Mouse (Mus musculus): ENCODE measurements around the gene Wbp1. TPM values are rescaled to one million over a fixed set of nuclear protein-coding genes. Genes with fewer than 3 reads are reported as not detected.

Wbp1 gene
- polyA plus RNA-seq, 1 experiment from 2014 or later = 87.9 TPM

- Histone ChIP-seq H3K9me3 (replicated peaks; ENCODE audit: control insufficient read depth, low read length) (no peaks in the 10 kb centered on the region), H3K9ac (ENCODE audit: low read length) (peak overlapping the region; percentile 35; the same call in 1 of the 2 replicates), H3K27me3 (ENCODE audit: control insufficient read depth, insufficient read depth, low read length) (no peaks in the 10 kb centered on the region), H3K4me3 (replicated peaks; ENCODE audit: low read length) (0 out of 2 replicates have a peak overlapping the region, but pooled peaks have one; percentile 3), H3K4me1 (ENCODE audit: control insufficient read depth, insufficient read depth, low read length) (peaks cover 35% of the 10 kb centered on the region), H3K4me2 (ENCODE audit: low read depth, low read length) (no peak overlapping the region), H3K27ac (ENCODE audit: low read length) (no peak overlapping the region), H3K36me3 (ENCODE audit: control insufficient read depth, insufficient read depth, low read length) (peaks cover 9% of the 10 kb centered on the region)
- ATAC-seq (ENCODE audit: insufficient read depth, low FRiP score) = no peak
- WGBS = 81% methylated on average over 5 of the region's 5 CpGs
Observed at GRCm38 (mm10) chr6:83122961-83123360, 1.6 kb upstream of the Wbp1 start.

GRCm38 (mm10) chr6:83121863-83122710 is 728 bp upstream of the Wbp1 start:
- peaks cover 35% of the 10 kb centered on the region for H3K4me1 ChIP-seq (ENCODE audit: control insufficient read depth, insufficient read depth, low read length)
- no peaks in the 10 kb centered on the region for H3K27me3 ChIP-seq (ENCODE audit: control insufficient read depth, insufficient read depth, low read length)
- H3K27ac ChIP-seq (ENCODE audit: low read length) = peak overlapping the region; percentile 98
- 1% methylated on average over 51 of the region's 52 CpGs for WGBS
- peak; percentile 45; the same call in 1 of the 2 replicates for ATAC-seq (ENCODE audit: insufficient read depth, low FRiP score)
- H3K4me2 ChIP-seq (ENCODE audit: low read depth, low read length) = peak overlapping the region; percentile 96
- H3K36me3 ChIP-seq (ENCODE audit: control insufficient read depth, insufficient read depth, low read length) = peaks cover 12% of the 10 kb centered on the region
- no peaks in the 10 kb centered on the region for H3K9me3 ChIP-seq (replicated peaks; ENCODE audit: control insufficient read depth, low read length)
- H3K9ac ChIP-seq (ENCODE audit: low read length) = peak overlapping the region; percentile 88
- H3K4me3 ChIP-seq (replicated peaks; ENCODE audit: low read length) = peak overlapping the region; percentile 77

GRCm38 (mm10) chr6:83119734-83120051 is 1.7 kb downstream of the Wbp1 start:
- H3K27me3 ChIP-seq (ENCODE audit: control insufficient read depth, insufficient read depth, low read length) = no peaks in the 10 kb centered on the region
- peak overlapping the region; percentile 91 for H3K4me2 ChIP-seq (ENCODE audit: low read depth, low read length)
- ATAC-seq (ENCODE audit: insufficient read depth, low FRiP score) = no peak
- WGBS = 74% methylated on average over 7 of the region's 7 CpGs
- H3K36me3 ChIP-seq (ENCODE audit: control insufficient read depth, insufficient read depth, low read length) = peaks cover 12% of the 10 kb centered on the region
- no peak overlapping the region for H3K27ac ChIP-seq (ENCODE audit: low read length)
- H3K4me3 ChIP-seq (replicated peaks; ENCODE audit: low read length) = no peak overlapping the region
- H3K4me1 ChIP-seq (ENCODE audit: control insufficient read depth, insufficient read depth, low read length) = peaks cover 43% of the 10 kb centered on the region
- peak overlapping the region; percentile 17; the same call in 1 of the 2 replicates for H3K9ac ChIP-seq (ENCODE audit: low read length)
- no peaks in the 10 kb centered on the region for H3K9me3 ChIP-seq (replicated peaks; ENCODE audit: control insufficient read depth, low read length)

GRCm38 (mm10) chr6:83118825-83119733 is 2.3 kb downstream of the Wbp1 start:
- ATAC-seq (ENCODE audit: insufficient read depth, low FRiP score) = no peak
- H3K4me3 ChIP-seq (replicated peaks; ENCODE audit: low read length) = no peak overlapping the region
- H3K9me3 ChIP-seq (replicated peaks; ENCODE audit: control insufficient read depth, low read length) = no peaks in the 10 kb centered on the region
- H3K36me3 ChIP-seq (ENCODE audit: control insufficient read depth, insufficient read depth, low read length) = peaks cover 12% of the 10 kb centered on the region
- H3K9ac ChIP-seq (ENCODE audit: low read length) = no peak overlapping the region
- peaks cover 37% of the 10 kb centered on the region for H3K4me1 ChIP-seq (ENCODE audit: control insufficient read depth, insufficient read depth, low read length)
- H3K4me2 ChIP-seq (ENCODE audit: low read depth, low read length) = no peak overlapping the region
- WGBS = 68% methylated on average over 14 of the region's 14 CpGs
- no peak overlapping the region for H3K27ac ChIP-seq (ENCODE audit: low read length)
- H3K27me3 ChIP-seq (ENCODE audit: control insufficient read depth, insufficient read depth, low read length) = no peaks in the 10 kb centered on the region

- ATAC-seq (ENCODE audit: insufficient read depth, low FRiP score) = no peak
- WGBS = 78% methylated on average over 11 of the region's 11 CpGs
- Histone ChIP-seq H3K4me3 (replicated peaks; ENCODE audit: low read length) (no peak overlapping the region), H3K9me3 (replicated peaks; ENCODE audit: control insufficient read depth, low read length) (no peaks in the 10 kb centered on the region), H3K27ac (ENCODE audit: low read length) (no peak overlapping the region), H3K4me2 (ENCODE audit: low read depth, low read length) (no peak overlapping the region), H3K27me3 (ENCODE audit: control insufficient read depth, insufficient read depth, low read length) (no peaks in the 10 kb centered on the region), H3K36me3 (ENCODE audit: control insufficient read depth, insufficient read depth, low read length) (peaks cover 12% of the 10 kb centered on the region), H3K9ac (ENCODE audit: low read length) (no peak overlapping the region), H3K4me1 (ENCODE audit: control insufficient read depth, insufficient read depth, low read length) (peaks cover 34% of the 10 kb centered on the region)
Observed at GRCm38 (mm10) chr6:83118369-83118768, 3.0 kb downstream of the Wbp1 start.

- Histone ChIP-seq H3K4me1 (ENCODE audit: control insufficient read depth, insufficient read depth, low read length) (peaks cover 28% of the 10 kb centered on the region), H3K4me3 (replicated peaks; ENCODE audit: low read length) (no peak overlapping the region), H3K27ac (ENCODE audit: low read length) (no peak overlapping the region), H3K27me3 (ENCODE audit: control insufficient read depth, insufficient read depth, low read length) (no peaks in the 10 kb centered on the region), H3K9me3 (replicated peaks; ENCODE audit: control insufficient read depth, low read length) (no peaks in the 10 kb centered on the region), H3K36me3 (ENCODE audit: control insufficient read depth, insufficient read depth, low read length) (peaks cover 12% of the 10 kb centered on the region), H3K4me2 (ENCODE audit: low read depth, low read length) (no peak overlapping the region), H3K9ac (ENCODE audit: low read length) (peak overlapping the region; percentile 25; the same call in 1 of the 2 replicates)
- WGBS = 85% methylated on average over 13 of the region's 13 CpGs
- ATAC-seq (ENCODE audit: insufficient read depth, low FRiP score) = no peak
Observed at GRCm38 (mm10) chr6:83117616-83118015, 3.7 kb downstream of the Wbp1 start.

GRCm38 (mm10) chr6:83117165-83117438 is 4.3 kb downstream of the Wbp1 start:
- H3K9ac ChIP-seq (ENCODE audit: low read length) = 0 out of 2 replicates have a peak overlapping the region, but pooled peaks have one; percentile 93
- H3K36me3 ChIP-seq (ENCODE audit: control insufficient read depth, insufficient read depth, low read length) = peaks cover 12% of the 10 kb centered on the region
- 72% methylated on average over 4 of the region's 4 CpGs for WGBS
- H3K4me1 ChIP-seq (ENCODE audit: control insufficient read depth, insufficient read depth, low read length) = peaks cover 24% of the 10 kb centered on the region
- no peak overlapping the region for H3K27ac ChIP-seq (ENCODE audit: low read length)
- no peak for ATAC-seq (ENCODE audit: insufficient read depth, low FRiP score)
- H3K9me3 ChIP-seq (replicated peaks; ENCODE audit: control insufficient read depth, low read length) = no peaks in the 10 kb centered on the region
- no peaks in the 10 kb centered on the region for H3K27me3 ChIP-seq (ENCODE audit: control insufficient read depth, insufficient read depth, low read length)
- no peak overlapping the region for H3K4me2 ChIP-seq (ENCODE audit: low read depth, low read length)
- no peak overlapping the region for H3K4me3 ChIP-seq (replicated peaks; ENCODE audit: low read length)

- no peak overlapping the region for H3K27ac ChIP-seq (ENCODE audit: low read length)
- peaks cover 12% of the 10 kb centered on the region for H3K36me3 ChIP-seq (ENCODE audit: control insufficient read depth, insufficient read depth, low read length)
- H3K4me3 ChIP-seq (replicated peaks; ENCODE audit: low read length) = peak overlapping the region; percentile 86
- no peaks in the 10 kb centered on the region for H3K27me3 ChIP-seq (ENCODE audit: control insufficient read depth, insufficient read depth, low read length)
- peaks cover 24% of the 10 kb centered on the region for H3K4me1 ChIP-seq (ENCODE audit: control insufficient read depth, insufficient read depth, low read length)
- WGBS = 66% methylated on average over 11 of the region's 11 CpGs
- no peaks in the 10 kb centered on the region for H3K9me3 ChIP-seq (replicated peaks; ENCODE audit: control insufficient read depth, low read length)
- ATAC-seq (ENCODE audit: insufficient read depth, low FRiP score) = no peak
- H3K4me2 ChIP-seq (ENCODE audit: low read depth, low read length) = peak overlapping the region; percentile 90
- peak overlapping the region; percentile 93 for H3K9ac ChIP-seq (ENCODE audit: low read length)
Observed at GRCm38 (mm10) chr6:83116373-83117164, 4.8 kb downstream of the Wbp1 start.
